Mouse (Mus musculus) 3134 (cell line): ENCODE measurements around the gene Shank2.

Experiments used
- DNase-seq: peaks from one replicate; pipeline ENCODE4 v3.0.0-alpha.2; 2011; ENCODE audit warnings: low spot score; ENCODE audit not compliant: insufficient read length; ENCODE audit errors: extremely low read depth

The Shank2 gene

DNA sequence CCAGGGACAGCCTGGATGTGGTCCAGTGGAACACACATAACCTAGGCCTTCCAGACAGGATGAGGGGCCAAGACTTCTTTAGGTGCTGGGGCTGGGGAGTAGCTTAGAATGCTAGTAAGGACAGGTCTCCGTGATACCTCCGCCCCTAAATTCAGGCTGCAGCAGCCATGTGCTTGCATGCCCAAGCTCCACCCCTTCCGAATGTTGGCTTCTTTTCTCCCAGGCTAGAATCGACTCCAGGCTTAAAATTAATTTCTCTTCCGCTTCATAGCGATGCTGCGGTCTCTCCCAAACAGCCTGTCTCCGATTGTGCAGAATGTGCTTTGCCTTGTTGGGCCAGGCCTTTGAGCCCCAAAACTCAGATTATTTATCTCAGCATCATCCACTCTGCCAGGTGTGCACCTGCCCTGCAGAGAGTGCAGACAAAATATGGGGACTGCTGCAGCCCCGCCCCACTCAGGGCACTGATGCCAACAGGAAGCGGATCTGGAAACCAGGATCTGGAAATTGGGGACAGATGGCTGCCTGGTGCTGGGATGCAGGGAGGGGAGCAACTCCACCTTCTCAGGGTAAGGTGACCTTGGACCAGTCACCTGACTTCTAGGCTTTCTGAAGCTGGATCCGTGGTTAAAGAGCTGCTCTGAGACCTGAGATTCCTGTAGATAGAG, 312.8 kb downstream of the Shank2 start:
- no peak for DNase-seq

DNA sequence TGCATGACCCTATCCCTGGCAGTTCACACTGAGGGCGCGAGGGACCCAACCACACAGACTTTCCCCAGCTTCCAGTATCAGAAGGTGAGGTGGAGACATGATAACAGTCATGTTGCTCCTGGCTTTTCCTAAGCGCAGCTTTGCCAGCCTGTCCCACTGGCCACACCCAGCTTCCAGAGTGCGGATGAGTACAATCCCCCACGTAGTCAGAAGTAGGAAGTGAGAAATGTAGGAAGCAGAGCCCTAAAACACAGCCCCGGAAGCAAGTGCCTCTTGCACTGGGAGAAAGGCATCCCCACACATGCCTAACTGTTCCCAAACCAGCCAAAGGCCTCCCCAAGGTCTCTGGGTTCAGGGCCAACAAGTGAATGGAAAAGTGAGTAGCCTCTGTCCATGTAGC, 314.5 kb downstream of the Shank2 start:
- DNase-seq: no peak

DNA sequence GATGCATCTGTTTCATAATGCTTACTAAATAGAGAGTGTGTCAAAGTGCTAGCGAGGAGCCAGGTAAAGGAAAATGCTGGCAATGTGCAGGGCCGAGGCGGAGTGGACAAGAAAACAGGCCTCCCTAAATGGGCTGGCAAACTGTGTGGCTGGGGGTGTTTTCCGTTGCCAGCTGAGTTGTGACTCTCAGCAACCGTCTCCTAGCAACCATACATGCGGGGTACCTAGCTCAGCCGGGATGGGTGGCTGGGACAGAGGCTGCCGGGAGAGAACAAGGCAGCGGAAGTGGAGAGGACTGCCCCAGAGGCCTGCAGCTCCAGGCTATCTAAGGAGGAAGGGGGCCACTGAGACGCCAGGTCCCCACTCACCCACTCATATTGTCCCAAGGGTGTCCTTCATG, 315.1 kb downstream of the Shank2 start:
- DNase-seq: no peak

DNA sequence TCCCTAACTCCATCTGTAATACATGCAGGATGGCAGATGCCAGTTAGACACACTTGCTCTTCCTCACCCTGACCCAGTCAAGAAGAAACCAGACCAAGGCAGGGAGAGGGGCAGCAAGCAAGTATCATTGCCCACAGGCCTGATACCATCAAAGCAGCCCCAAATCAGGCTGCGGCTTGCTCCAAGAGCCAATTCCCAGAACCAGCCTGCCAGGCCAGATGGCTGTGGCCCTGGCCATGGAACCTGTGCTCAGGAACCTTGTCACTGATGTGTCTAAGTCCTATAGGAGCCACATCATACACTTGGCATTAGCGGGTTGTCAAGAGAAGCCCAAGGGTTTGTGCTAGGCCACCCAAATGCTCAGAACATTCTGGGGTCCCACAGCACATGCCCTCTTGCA, 322.3 kb downstream of the Shank2 start:
- no peak for DNase-seq

DNA sequence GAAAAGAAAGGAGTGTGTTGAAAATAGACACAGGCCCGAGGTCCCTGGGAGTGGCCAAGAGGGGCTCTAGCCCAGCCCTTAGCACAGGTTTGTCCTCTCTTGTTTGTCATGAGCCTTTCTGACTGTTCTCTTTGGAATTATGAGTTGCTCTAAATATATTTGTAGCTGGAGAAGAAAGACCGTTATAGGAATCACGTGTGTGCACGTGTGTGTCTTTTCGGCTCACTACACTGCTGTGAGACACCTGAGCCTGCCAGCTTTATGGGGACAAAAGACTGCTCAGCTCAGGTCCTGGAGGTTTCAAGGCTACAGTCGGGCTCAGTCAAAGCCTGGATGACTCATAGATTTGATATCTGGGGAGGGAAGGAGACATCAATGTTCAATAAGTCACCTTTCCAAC, 323.1 kb downstream of the Shank2 start:
- DNase-seq: no peak

DNA sequence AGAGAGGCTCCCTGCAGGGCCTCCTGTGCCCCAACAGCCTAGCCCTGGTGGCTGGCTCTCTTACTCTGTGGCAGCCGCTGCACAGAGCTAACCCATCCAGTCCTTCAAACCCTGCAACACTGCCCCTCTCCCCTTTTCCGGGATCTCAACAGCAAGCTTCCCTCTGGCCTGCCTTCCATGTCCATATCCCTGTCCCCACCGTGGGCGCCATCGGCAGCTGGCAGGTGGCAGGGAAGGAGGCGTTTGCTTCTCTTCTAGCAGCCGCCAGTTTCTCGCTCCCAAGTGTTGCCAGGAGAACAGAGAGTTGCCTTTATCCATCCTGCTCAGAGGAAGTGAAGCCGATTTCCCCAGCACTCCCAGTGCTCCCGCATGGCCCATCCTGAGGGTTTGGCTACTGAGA, 323.9 kb downstream of the Shank2 start:
- no peak for DNase-seq

DNA sequence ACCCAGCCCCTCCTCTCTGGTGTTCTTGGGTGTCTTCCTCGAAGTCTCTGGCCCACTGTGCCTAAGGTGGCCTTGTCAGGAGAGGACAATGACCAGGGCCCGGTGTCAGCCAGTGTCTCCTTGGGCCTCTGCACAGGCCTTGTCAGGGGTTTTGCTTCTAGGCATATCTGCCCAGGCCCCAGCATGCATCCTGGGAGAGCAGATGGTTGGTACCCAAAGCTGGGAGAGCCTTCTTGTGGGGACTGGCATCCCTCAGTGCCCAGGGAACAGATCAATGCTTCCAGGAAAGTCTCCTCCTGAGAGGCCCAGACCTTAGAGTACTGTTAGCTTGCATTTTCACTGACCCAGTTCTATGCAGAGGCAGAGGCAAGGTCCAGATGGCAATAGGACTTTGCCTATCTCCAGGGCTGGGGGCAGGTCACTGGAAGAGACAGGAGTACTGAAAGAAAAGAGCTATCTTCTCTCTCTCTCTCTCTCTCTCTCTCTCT, 327.7 kb downstream of the Shank2 start:
- DNase-seq: no peak

DNA sequence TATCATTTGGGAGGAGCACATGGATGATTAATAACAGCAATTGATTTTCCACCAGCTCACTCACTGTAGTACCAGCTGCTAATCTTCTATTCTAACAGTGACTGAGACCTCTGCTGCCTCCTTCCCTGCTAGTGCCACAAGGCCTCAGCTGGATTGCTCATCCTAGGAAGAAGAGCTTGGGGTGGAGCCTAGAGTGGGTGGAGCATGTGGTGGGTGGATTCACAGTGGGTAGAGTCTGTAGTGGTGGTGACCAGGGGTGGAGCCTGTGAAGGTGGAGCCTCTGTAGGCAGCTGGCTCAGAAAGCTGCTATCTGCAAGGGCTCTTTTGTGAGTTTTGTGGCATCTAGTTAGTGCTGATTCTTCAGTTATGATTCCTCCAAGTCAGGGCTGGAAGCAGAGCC, 334.9 kb downstream of the Shank2 start:
- DNase-seq: peak; percentile 88

DNA sequence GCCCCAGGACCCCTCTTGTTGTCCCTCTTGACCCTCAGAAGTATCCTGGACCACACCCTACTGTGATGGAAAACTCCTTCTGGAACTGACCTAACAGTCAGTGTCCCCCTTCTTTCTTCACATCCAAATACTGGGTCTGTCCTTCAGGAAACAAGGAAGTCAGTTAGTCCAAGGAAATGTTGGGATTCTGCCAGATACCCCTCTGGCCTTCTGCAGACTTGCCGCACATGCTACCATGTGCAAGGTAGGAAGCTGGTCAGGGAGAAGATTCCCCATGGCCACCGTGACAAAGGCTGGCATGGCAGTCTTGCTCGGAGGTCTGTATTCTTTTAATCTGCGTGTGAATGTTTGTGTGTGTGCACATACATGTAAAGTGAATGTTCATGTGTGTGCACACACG, 337.0 kb downstream of the Shank2 start:
- DNase-seq: no peak

DNA sequence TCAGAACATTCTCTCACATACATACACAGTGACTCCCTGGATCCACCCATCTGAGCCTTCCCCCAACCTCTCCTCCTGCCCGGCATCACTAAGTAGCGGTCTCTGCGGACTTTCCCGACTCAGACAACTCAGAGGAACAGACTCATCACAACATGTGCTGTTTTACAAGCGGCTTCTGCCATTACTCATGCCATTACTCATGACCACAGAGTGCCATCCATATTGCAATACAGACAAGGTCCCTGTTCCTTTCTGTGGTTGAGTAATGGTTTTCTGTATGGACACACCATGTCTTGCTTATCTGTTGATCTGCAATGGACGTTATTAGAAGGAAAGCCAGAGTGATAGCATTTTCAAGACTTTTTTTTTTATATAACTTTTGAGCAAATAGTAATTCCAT, 338.6 kb downstream of the Shank2 start:
- peak; percentile 79 for DNase-seq

DNA sequence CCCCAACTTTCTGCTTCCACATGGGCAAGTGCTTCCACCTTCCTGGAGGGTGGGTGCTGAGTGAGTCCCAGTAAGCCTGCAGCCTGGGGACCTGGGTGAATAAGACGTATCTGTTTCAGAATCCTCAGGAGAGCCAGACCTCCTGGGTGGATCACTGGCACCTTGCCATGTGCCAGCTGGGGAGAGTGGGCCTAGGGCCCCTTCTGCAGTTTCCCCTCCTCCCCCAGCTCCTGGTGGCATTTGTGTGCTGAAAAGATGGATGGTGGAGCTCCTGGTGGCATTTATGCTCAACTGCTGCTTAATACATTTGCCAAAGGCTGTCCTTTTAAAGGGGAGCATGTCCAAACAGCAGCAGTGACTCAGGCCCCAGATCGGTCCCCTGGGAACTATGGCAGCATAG, 364.4 kb downstream of the Shank2 start:
- DNase-seq: peak; percentile 52

DNA sequence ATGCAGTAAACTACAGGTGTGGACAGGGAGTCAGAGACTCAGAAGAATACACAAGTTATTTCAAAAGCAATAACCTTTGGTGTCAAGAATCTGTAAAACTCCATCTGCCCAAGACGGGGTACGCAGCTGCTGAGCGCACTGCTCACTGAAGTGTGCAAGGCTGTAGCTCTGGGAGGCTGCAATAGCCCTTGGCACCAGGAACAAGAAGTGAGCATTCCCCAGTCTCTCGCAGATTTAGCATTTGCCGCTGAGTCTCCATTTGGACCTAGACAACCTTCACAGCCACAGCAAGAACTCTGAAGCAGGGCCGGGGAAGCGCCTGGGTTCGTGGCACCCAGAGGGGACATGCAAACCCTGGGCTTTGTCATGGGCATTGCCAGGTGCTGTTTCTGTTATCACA, 371.3 kb downstream of the Shank2 start:
- DNase-seq: no peak

DNA sequence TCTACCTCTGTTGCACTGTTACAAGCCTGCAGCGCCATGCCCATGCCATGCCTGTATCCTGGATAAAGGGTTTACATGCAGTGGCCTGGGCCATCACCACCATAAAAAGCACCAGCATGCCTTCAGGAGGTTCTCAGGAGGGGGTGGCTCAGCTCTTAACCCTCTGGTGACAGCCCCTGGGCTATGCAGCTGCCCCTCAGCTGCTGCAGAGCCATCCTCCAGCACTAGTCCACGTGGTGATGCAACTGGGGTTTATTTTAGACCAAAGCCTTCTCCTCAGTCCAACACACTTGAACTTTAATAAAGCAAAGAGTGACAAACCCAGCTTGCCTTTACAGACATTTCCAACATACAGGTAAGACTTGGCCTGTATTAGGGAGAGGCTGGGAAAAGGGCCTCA, 373.8 kb downstream of the Shank2 start:
- DNase-seq: no peak

DNA sequence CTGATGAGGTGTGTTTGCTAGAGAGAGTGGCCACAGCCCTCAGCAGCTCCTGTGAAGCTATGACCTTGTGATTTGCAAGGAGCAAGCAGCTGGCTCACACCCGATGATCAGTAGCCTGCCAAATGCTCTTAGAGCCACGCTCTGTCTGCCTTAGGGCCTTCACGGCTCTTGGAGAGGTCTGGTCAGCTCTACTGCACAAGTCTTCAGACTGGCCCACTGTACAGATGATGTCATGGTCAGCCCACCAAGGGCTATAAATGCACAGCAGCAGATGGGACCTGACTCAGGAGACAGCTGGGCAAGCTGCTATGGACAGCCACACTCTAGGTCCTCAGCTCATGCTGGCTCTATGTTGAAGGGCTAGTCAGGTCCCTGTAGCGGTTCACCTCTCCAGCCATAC, 376.5 kb downstream of the Shank2 start:
- DNase-seq: no peak

DNA sequence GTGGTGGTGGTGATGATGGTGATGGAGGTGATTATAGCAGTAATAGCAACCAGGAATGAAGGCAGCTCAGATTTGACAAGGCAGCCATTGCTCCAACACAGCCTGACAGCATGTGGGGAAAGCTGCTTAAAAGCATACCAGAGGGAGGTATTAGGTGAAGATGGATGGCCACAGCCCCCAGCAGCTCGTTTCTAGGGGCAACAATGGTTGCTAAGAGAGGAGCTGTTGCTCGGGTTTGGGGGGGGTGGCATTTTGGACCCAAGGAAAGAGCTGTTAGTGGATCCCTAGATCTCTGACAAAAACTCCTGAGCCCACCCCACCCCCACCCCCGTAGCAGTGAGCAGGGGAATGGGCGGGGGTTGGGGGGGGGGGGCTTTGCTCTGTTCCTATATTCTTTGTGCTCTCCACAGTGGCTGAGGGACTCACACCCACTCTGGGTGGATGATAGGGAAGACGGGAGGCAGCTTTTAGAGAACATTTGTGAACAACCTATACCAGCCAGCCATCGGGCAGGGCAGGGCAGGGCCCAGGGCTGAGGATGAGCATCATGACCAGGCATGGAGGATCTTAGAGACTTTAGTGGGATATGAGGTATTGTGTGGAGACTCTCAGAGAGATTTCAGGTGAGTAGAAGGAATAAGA, 377.6 kb downstream of the Shank2 start:
- DNase-seq: no peak

DNA sequence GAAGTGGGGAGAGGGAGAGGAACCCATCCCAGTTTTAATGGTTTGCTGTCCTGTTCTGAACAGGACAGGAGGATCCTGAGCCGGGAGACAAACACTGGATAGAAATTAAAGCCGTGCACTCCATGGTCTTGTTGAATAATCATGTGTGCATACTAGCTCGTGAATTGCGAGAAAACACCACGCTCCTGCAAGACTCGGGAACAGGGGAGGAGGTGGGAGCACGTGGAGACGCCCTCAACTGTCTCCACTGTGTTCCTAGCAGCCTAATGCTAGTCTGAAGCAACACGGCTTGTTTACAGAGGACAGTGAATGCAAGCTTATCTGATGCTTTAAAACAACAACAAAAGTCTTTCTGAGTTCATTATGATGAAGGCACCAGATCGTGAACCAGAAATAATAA, 379.9 kb downstream of the Shank2 start:
- DNase-seq: no peak

DNA sequence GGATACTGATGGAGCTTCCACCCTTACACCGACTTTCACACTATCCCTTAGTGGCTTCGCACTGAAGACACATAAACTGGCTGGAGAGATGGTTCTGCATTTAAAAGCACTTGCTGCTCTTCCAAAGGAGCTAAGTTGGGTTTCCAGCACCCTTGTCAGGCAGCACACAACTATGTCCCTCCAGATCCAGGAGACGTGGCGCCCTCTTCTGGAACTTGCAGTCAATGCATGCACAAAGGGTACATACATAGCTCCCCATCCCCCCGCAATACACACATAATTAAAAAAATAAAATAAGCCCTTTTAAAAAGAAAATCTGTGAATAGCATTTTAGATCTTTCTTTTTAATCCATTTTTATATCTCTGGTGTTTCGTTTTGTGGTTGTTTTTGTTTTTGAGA, 385.8 kb downstream of the Shank2 start:
- no peak for DNase-seq

DNA sequence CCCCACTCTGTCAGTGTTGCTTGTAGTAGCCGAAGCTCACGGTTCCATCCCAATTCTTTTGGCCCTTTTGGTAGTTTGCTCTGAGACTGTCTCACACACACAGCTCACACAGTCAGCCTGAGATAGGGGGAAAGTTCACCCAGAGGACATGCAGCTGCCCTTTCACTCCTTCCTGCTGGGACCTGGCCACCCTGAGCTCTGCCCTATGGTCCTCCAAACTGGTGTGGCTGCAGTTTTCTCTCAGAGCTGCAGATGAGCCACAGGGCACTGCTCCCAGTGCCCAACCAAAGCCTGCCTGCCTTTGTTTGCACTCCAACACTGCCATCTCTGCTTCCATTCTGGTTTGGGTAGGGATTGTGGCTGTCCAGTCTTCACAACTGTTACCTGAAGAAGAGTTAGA, 388.0 kb downstream of the Shank2 start:
- no peak for DNase-seq

DNA sequence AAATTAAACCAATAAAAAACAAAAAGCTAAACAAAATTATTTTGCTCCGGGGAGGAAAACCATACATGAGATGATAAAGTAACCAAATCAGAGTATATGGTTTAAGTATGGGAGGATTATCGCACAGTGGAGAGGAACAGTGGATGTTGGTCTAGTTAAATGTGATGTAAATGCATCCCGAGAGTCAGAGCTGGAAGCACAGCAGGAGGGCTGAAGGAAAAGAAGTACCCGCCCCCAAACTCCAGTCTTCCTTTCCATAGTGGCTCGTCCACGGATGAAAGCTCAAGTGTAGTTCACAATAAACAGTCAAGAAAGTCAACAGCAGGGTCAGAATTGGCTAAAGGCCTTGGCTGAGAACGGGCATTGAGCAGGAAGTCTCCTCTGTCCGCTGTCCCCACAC, 388.9 kb downstream of the Shank2 start:
- no peak for DNase-seq

DNA sequence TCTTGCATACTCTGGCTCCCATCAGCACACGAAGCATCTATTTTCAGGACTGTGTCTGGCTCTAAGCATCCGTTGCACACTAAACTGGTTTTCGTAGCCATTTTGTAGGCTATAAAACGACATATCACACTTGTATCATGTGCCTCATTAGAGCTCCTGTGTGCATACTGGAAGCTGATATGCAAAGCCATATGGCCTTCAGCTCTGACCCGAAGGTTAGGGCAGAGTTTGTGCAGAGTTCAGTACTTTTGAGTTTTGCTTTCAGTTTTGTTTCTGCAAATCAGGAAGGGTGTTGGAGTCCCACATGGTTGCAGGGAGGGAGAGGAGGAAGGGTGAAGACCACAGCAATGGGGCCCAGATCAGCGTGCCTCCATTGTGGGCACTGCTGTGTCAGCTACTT, 390.0 kb downstream of the Shank2 start:
- DNase-seq: no peak

DNA sequence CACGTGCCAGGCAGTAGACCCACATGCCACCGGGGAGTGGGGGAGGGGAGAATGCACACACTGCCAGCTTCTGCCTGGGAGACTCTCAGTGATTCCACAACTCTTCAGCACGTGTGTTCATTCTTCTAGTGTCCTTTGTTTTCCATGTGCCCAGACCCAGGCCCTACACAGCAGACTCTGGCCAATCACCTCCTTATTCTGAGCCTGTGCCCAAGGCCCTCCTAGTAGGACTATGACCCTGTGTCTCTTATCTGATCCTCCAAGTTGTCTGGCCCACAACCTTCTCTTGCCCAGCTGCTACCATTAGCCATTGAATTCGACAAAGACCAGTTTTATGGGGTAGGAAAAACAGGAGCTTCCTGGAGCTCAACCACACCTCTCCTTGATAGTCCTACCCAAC, 400.8 kb downstream of the Shank2 start:
- DNase-seq: no peak

DNA sequence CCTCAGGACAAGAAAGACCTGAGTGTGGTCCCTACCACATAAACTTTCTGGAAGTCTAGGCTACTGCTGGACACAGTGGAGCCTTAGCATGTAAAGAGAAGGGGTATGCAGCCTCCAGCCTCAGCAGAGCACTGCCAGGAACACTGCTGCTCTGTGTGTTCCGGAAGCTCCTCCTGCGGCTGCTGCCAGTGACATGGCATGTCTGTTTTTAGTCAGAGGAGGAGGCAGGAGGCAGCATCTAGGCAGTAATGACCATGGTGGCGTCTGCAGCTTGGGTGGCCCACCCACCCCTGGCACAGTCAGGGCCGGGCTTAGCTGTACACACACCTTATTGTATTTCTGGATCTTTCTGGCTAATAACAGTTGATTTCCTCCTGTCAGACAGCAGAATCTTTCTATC, 405.9 kb downstream of the Shank2 start:
- no peak for DNase-seq
